Mouse (Mus musculus) frontal cortex, postnatal 10 days (tissue): ENCODE measurements around the gene Plpp1.

Experiments
- DNase-seq, 2 experiments: peaks; one replicate each; pipeline ENCODE4 v3.0.0; 2022; ENCODE audit warnings: low spot score in 2 of 2, mixed read lengths in 1 of 2

Plpp1 gene

DNA sequence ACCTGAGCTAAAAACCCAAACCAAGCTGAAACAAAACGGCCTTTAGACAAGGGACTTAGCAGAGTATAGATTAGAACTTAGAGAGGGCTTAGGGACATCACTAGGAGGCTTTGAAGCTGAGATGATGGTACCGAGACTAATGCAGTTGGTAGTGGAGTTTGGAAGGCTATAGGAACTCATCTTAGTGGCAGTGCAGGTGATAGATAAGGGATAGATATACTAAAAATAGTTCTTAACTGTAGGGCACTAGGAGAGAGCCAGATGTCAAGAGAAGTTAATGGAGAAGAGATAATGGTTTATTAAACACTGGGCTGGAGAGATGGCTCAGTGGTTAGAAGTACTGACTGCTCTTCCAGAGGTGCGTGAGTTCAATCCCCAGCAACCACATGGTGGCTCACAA, 15.4 kb downstream of the Plpp1 start:
- no peak for DNase-seq

DNA sequence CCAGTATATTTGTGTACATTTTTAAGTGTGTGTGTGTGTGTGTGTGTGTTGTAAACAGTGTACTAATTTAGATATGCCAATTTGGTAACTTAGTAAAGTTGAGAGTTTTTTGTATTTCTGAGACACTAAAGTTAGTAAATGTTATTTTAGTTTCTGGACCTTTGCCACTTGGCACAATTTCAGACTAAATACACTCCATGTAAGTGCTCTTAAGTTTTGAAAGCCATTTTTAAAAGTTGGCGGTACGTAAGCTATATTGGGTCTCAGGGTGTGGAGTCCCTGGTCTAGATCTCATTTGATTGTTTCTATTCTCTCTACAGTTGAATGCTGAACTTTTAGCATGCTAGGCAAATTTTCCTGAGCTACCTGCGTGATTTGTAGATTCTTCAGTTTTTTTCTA, 17.5 kb downstream of the Plpp1 start:
- DNase-seq, result no peak

DNA sequence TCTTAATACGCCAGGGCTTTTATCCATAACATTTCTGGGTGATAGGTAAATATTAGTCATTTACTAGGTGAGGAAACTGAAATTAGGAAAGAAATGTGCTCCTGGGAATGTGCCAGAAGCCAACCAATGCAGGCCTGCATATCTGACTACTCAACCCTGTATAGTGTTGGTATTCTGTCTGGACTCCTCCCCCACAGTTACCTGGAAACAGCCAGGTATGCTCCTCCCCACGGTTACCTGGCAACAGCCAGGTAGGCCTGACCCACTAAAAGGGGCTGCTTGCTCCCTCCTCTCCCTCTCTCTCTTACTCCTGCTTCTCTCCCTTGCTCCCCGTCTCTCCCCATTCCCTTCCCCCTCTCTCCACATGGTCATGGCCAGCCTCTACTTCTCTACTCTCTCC, 21.8 kb downstream of the Plpp1 start:
- DNase-seq, result no peak

DNA sequence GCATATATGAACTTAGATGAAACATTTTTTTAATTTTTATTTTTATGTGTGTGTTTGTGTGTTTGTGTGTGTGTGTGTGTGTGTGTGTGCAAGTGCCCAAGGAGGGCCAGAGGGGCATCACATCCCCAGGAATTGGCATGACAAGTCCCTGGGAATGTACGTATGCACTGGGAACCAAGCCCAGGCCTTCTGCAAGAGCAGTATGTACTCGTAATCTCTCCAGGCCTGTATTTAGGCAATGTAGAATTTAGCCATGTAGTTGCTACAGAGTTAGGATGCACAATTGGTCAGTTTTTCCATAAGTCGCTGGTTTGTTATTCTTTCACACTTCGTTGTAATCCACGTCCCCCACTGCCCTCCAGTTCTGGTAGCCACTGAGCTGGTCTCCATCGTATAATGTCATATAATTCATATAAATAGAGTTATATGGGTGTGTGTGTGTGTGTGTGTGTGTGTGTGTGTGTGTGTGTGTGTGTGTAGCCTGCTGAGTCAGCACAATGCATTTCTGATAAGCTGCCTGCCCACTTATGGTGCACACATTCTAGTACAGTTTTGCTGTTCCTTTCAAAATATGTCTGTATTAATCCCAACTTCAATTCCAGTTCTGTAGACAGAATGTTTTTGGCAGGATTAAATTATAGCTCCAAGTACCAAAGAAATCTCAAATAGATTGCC, 22.8 kb downstream of the Plpp1 start:
- DNase-seq, result no peak

DNA sequence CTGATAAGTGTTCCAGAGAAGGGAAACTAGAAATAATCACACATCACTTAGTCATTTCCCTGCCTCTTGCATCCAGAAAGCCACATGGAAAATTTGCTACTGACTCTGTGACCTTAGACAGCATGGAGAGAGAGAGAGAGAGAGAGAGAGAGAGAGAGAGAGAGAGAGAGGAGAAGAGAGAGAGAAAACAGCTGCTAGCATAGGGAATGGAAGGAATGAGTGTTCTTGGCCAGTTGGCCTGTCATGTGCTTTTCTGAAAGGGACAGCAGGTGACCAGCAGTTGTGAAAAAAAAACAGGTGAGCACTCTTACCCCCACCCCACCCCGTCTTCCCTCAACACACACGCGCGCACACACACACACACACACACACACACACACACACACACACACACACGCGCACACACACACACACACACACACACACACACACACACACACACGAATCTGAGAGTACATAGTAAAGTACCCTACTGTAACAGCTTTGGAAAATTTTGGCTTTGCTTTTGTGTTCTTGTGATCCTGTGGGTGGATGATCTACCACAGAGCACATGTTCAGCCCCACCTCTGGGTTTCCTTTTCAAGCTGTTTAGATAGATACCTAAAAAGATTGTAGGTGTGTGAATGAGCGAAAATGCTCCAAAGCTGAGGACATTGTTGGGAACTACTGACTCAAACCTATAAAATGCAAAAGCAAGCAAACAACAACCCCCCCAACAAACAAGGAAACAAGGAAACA, 23.5 kb downstream of the Plpp1 start:
- no peak for DNase-seq

DNA sequence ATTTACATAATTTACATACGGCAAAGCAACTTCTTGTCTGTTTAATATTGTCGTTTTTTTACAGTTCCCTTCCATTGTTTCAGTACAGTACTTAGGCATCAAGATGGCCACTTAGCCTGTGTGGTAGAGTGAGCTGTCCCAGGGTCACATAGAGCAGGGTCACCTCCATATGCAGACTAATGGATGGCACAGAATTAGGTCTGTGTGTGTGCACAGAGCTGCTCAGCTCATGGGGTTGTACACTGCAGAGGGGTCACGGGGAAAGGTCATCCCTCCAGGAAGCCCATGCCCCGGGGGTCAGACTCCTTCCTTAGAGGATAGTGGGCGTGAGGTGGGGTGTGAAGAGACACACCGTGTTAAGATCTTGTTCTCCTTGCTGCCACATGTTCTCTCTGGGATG, 24.9 kb downstream of the Plpp1 start:
- no peak for DNase-seq

DNA sequence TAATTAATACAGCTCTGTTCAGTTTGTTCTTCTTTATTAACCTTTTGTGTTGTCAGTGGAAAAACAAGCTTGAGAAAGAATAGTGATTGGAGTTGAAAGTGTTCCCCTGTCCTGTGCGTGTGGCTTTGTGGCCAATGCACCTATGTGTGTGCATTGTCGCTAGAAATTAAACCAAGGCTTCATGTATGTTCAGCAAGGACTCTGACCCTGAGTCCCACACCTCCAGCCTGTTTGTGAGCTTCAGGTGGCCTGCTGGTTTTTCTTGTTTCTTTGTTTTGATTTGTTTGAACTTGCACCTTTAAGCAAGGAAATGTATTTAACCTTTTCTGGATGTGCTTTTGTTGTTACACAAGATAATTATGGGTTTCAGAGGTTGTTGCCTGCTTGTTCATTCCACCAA, 29.0 kb downstream of the Plpp1 start:
- no peak for DNase-seq

DNA sequence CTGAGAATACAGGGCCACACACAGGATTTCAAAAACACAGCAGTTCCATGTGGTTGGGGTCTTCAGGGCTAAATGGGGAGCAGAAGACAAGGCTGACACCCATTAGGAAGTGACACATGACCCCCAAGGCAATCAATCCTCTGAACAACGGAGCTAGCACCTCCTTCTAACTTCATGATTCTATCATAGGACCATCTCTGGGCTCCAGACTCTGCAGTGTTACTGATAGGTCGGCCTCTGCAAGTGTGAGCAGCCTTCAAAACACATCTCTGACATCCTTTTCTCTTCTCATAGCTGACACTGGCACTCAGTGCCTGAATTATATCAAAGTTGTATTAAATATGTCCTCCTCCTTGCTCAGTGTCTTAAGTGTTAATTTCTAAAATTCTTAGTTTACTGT, 32.0 kb downstream of the Plpp1 start:
- no peak for DNase-seq

DNA sequence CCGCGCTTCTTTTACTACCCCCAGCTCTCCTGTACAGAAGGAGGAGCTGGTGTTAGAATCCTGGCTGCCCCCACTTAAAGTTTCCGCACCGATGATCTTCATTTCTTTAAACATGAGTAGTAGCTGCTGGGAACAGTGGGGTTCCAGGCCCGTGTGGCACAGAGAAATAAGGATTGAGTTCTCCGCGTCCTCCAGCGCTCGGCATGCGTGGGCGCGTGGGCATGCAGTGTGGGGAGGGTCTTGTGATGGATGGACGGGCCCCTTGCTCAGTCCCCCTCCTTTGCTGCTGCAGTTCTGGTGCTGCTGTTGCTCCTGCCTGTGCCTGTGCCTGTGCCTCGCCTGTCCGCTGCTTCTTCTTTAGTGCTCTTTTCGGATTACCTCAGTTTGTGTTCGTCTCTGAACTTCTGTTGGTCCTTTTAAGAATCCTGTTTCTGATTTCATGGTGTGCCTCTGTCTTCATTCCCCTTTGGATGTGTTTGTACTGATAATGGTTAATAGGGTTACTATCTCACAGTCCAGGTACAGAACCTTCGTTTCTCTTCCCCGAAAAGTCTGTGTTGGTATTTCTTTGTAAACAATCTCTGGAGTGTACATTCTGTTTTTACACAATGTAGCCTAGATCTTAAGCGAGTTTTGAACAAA, 32.8 kb downstream of the Plpp1 start:
- no peak for DNase-seq

DNA sequence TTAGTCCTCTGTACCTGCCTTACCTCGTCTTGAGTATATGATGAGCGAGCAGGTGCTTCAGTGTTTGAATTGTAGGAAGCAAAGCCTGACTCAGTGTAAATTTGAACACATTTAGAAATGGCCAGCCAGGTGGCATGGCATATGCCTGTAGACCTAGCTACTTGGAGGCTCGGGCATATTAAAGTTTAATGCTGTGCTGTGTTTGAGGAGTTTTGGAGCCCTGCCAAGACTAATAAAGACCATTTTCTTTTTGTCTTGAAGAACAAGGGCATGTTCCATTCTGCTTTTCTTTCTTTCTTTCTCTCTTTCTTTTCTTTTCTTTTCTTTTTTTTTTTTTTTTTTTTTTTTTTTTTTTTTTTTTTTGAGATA, 33.3 kb downstream of the Plpp1 start:
- no peak for DNase-seq

DNA sequence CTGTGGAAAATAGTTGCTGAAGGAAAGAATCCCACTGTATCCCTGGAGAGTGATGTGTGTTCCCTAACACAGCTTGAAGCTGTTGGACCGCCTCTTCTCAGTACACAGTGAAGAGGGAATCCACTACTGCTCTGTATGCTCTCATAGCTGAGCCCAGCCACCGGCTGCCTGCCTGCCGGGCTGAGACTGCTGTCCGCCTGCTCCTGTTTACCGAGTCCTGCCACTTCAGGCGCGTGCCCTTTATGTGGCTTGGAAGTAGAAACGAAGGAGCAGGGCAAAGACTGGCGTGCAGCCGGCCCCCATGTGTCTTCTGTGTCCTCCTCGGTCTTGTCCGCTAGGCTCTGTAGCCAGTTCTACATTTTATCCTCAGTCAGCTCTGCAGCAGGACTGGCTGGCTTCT, 34.5 kb downstream of the Plpp1 start:
- DNase-seq, result no peak

DNA sequence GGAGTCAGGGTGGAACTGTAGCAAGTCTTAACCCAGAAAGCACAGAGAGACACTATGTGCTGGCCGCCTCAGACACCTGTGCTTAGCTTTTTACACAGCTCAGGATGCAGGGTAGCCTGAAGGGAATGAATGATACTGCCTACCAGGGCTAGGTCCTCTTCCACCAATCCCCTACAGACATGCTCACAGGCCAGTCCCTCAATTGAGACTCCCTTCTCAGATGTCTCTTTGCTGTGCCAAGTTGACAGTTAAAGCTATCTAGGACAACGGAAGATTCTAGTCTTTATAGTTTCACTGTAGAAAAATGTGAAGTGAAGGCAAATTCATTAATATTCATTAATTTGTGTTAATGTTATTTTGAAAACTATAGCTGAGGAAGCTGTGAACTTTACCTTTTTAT, 36.4 kb downstream of the Plpp1 start:
- DNase-seq, result no peak

DNA sequence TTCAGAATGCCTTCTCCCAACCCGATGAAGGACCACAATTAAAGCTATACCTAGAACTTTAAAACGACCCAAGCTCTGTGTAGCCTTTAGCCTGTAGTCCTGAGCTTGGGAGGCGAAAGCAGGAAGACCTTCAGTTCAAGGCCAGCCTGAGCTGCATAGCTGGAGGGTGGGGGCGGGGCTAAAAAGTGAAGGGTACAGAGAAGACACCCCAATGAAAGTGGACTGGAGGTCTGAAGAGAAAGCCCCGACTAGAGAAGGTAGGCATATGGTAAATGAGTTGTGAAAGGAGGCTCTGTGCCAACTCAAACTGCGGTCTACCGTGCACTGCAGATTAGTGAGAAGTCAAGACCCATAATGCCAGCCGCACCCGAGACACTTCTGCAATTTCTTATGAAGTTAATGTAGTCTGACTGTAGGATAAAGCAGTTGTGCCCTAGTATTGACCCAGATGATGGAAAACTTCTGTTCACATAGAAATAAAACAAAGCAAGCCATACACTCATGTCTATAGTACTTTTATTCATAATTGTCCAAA, 37.1 kb downstream of the Plpp1 start:
- DNase-seq, result no peak

DNA sequence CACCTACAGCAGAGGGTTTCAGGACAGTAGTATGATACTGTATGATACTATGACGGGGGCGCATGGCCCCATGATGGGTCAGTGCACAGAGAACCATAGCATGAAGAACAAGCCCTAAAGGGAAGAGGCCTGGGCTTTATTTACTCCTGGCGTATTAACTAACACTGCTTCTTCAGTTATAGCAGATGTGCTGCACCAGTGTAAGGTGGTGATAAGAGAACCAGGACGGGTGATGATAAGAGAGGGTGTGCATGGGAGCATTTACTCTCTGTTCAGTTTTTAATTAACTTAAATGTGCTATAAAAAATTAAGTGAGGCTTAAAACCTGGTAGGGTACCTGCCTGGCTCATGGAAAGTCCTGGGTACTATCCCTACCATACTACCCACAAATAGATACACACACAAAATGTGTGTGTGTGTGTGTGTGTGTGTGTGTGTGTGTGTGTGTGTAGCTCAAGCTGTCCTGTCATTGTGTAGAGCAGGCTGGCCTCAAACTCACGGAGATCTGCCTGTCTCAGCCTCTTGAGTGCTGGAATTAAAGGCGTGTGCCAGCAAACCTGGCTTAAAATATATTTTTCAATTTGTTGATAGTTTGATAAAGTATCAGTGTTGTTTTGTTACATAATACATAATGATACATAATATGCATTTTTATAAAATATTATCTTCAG, 38.1 kb downstream of the Plpp1 start:
- DNase-seq, result no peak

DNA sequence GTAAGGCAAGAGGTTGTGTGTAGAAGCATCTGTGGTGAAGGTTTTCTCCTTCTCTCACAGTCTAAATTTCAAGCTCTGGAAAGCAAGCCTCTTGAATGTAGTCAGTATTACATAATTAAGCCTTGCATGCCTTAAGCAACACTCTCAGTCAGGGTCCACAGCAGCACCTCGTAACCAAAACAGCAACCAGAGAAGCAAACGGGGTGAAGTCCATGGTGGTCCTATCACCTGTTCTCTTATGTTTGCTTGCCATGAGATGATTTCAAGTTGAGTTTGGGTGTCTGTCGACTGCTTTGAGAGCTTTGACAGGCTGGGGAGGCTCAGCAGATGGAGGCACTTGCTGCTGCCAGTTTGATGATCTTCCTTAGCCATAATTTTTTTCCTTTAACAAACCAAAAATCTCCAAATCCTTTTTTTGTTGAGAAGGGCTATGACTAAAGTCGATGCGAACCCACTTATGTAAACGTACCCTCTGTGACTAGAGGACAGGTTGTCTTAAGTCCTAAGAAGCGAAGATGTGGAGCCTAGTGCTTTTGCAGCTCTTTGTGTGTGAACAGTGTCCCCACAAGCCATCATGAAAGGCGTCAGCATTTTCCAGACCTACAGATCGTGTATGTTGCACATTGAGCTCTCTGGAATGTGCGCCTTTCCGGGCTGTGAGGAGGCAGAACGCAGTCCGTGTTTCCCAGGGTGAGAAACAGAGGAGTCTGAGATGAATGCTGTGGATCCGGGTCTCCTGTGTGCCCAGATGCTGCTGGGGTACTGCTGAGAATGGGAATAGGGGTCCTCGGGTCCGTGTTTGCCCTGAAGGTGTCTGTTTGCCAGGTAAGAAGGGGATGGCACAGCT, 39.9 kb downstream of the Plpp1 start:
- DNase-seq, result no peak

DNA sequence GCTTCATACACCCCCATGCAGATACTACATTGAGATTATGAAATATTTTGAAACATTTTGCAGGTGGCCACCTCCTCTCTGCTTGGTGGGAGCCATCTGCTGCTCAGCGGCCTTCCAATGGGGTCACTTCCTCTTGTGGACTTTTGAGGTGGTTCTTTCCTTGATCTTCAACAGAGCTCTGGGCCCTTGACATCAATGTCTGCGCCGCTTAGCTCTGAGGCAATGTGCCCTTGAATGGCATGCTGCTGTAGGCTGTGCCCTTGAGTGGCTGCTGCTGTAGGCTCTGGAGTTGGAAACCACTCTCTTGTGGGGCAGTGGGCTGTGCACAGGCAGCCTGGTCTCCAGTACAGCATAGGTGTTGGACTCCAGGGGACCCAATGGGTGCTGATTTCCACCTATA, 45.3 kb downstream of the Plpp1 start:
- no peak for DNase-seq

DNA sequence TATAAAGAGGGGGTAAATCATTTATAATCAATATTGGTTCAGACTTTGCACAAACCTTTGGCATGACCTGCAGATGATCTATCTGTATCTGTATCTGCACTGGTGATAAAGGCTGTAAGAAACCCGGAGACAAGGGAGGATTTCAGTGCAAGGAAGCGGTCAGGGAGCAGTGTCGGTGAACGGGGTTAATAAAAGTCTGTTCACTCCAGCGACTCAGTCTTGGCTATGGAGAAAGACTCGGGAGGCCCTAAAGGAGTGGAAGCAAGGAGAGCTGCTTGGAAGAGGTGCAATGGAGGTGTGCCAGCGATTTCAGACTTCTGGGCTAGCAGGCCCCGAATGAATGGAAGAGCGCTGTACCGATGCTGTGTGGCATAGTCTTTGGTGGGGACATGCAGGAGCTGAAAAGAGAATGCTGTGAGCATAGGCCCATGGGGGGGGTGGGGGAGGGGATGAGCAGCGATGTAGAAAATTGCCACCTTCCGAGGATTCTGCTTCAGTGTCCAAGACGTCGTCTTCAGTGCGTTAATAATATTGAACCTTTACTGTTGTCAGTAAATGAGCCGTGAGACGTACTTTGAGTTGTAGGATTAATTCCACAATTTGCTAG, 53.2 kb downstream of the Plpp1 start:
- no peak for DNase-seq

DNA sequence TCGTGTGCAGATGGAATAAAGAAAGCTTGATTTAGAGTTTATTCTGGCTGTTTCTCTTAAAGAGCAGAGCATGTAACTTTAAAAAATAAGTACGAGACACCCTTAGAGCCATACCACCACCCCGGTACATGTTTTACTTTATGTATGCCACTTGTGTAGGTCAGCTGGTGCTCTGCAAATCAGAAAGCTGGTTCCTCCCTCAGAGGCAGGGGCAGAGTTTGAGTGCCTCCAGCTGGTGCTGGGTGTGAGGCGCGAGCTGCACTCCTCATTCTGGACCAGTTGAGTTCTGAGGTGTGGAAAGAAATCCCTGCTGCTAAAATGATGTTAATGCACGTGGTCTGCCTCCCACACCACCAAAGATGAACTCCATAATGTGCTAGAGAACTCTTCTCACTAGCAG, 53.8 kb downstream of the Plpp1 start:
- DNase-seq, result no peak

DNA sequence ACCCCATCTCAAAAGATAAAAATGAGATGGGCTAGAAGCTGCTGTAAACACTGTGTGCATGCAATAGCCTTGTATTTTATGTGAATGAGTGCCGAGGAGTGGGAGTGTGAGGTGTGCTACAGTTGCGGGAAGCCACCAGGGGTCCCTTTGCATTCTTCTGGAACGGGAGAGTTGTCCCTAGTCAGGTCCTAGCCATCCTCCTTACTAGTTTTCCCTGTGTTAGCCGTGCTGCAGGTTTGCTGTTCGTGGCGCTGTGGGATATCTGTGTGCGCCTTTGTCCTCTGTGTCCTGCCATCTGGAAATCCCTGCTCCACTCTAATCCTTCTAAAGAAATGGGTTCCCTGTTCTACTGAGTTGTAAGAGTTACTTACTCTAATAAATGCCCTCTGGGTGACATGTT, 57.3 kb downstream of the Plpp1 start:
- no peak for DNase-seq

DNA sequence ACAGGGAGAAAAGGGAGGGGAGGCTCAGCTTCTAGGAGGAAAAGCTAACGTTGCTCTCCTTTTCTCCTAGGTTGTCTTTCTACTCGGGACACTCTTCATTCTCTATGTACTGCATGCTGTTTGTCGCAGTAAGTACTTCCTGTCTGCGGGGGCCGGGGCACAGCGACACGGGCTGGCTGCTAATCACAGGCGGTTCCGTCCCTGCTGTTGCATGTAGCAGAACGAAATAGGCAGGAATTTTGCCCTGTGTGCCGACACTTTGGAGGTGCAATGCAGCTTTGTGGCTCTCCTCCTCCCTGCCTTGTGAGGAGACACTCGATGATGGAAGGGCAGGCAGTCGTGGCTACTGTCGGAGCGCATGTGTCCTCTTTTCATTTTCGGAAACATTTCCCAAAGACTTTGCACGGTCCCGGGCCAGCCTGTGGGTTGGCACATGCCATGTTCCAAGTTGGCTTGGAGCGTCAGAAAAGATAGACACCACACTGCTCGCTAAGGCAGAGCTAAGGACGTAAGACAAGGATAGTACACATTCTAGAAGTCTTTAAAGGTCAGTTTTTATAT, 59.1 kb downstream of the Plpp1 start:
- no peak for DNase-seq

DNA sequence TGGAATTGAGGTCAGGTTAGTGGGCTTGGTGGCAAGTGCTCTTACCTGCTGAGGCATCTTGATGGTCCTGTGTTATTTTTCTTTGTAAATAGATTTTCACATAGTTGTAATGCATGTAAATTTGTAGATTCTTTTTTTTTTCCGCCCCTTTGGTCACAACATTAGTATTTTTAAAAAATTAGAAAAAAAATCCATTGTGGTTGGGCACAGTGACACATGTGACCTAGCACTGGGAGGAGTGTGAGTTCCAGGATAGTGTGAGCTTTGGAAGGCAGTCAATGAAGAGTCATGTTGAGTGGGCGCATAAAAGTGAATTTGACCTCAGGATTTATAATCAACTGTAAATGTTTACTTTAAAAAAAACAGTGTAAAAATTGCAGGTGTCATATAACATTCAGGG, 59.8 kb downstream of the Plpp1 start:
- DNase-seq, result no peak
